Mouse (Mus musculus): ENCODE results near the gene Trim15. TPM values are rescaled to one million over a fixed set of nuclear protein-coding genes. Genes with fewer than 3 reads are reported as not detected.
"Not testable (repeated sequence)": the region's sequence is repeated elsewhere in the genome, so short reads cannot be mapped to it uniquely, and the experiment has no call there.

Gene Trim15
- polyA plus RNA-seq, 1 experiment: 1.6 TPM

DNA sequence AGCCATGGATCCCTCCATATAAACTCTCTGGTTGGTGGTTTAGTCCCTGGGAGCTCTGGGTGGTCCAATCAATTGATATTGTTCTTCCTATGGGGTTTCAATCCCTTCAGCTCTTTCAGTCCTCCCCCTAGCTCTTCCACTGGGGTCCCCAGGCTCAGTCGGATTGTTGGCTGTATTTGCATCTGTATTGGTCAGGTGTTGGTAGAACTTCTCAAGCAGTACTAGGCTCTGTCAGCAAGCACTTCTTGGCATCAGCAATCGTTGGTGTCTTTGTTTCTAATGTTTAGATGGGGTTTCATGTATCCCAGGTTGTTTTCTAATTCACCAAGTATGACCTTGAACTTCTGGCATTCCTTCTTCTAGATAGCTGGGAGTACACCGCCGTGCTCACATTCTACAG lies 34.3 kb downstream of the Trim15 start:
- Histone ChIP-seq H3K4me3 (replicated peaks; ENCODE audit: control insufficient read depth, low read depth, low read length) (no peak overlapping the region), H3K4me1 (ENCODE audit: control insufficient read depth, insufficient read depth, low read length) (no peaks in the 10 kb centered on the region; the same call in 1 of the 2 replicates), H3K27ac (ENCODE audit: control insufficient read depth, insufficient read depth, low read depth, low read length, poor library complexity) (no peak overlapping the region)
- TF ChIP-seq CTCF (IDR thresholded peaks at IDR 0.05; ENCODE audit: control insufficient read depth, insufficient read depth, low read length) (no peak), POLR2A (IDR thresholded peaks at IDR 0.05; ENCODE audit: borderline replicate concordance, control insufficient read depth, low read depth, low read length) (no peak)
- 68% methylated on average over 4 of the region's 4 CpGs for WGBS

- WGBS: 53% methylated on average over 3 of the region's 3 CpGs
- no peak overlapping the region for H3K4me3 ChIP-seq (replicated peaks; ENCODE audit: control insufficient read depth, low read depth, low read length)
- H3K27ac ChIP-seq (ENCODE audit: control insufficient read depth, insufficient read depth, low read depth, low read length, poor library complexity): no peak overlapping the region
- no peak for TF ChIP-seq CTCF (IDR thresholded peaks at IDR 0.05; ENCODE audit: control insufficient read depth, insufficient read depth, low read length)
- TF ChIP-seq POLR2A (IDR thresholded peaks at IDR 0.05; ENCODE audit: borderline replicate concordance, control insufficient read depth, low read depth, low read length): no peak
- H3K4me1 ChIP-seq (ENCODE audit: control insufficient read depth, insufficient read depth, low read length): no peaks in the 10 kb centered on the region; the same call in 1 of the 2 replicates
These were observed 36.5 kb downstream of the Trim15 start for GRCm38 (mm10) chr17:36830470-36830869.

- TF ChIP-seq POLR2A (IDR thresholded peaks at IDR 0.05; ENCODE audit: borderline replicate concordance, control insufficient read depth, low read depth, low read length) (no peak), CTCF (IDR thresholded peaks at IDR 0.05; ENCODE audit: control insufficient read depth, insufficient read depth, low read length) (no peak)
- 63% methylated on average over 2 of the region's 2 CpGs for WGBS
- Histone ChIP-seq H3K27ac (ENCODE audit: control insufficient read depth, insufficient read depth, low read depth, low read length, poor library complexity) (no peak overlapping the region), H3K4me3 (replicated peaks; ENCODE audit: control insufficient read depth, low read depth, low read length) (no peak overlapping the region), H3K4me1 (ENCODE audit: control insufficient read depth, insufficient read depth, low read length) (no peaks in the 10 kb centered on the region; the same call in 1 of the 2 replicates)
These were observed 38.5 kb downstream of the Trim15 start for GRCm38 (mm10) chr17:36828488-36828887.

- peak; percentile 64 for TF ChIP-seq CTCF (IDR thresholded peaks at IDR 0.05; ENCODE audit: control insufficient read depth, insufficient read depth, low read length)
- H3K4me1 ChIP-seq (ENCODE audit: control insufficient read depth, insufficient read depth, low read length); H3K4me3 ChIP-seq (replicated peaks; ENCODE audit: control insufficient read depth, low read depth, low read length); H3K27ac ChIP-seq (ENCODE audit: control insufficient read depth, insufficient read depth, low read depth, low read length, poor library complexity): not testable (repeated sequence)
- 4% methylated on average over 5 of the region's 5 CpGs for WGBS
These were observed 41.0 kb downstream of the Trim15 start for GRCm38 (mm10) chr17:36826002-36826401.

- no peaks in the 10 kb centered on the region; the same call in 1 of the 2 replicates for H3K4me1 ChIP-seq (ENCODE audit: control insufficient read depth, insufficient read depth, low read length)
- H3K27ac ChIP-seq (ENCODE audit: control insufficient read depth, insufficient read depth, low read depth, low read length, poor library complexity): no peak overlapping the region
- whole genome bisulfite sequencing: 13% methylated on average over 4 of the region's 4 CpGs
- TF ChIP-seq CTCF (IDR thresholded peaks at IDR 0.05; ENCODE audit: control insufficient read depth, insufficient read depth, low read length): 0 out of 2 replicates have a peak, but pooled peaks have one; percentile 8
- no peak for TF ChIP-seq POLR2A (IDR thresholded peaks at IDR 0.05; ENCODE audit: borderline replicate concordance, control insufficient read depth, low read depth, low read length)
- H3K4me3 ChIP-seq (replicated peaks; ENCODE audit: control insufficient read depth, low read depth, low read length): no peak overlapping the region
These were observed 41.5 kb downstream of the Trim15 start for GRCm38 (mm10) chr17:36825525-36825924.

DNA sequence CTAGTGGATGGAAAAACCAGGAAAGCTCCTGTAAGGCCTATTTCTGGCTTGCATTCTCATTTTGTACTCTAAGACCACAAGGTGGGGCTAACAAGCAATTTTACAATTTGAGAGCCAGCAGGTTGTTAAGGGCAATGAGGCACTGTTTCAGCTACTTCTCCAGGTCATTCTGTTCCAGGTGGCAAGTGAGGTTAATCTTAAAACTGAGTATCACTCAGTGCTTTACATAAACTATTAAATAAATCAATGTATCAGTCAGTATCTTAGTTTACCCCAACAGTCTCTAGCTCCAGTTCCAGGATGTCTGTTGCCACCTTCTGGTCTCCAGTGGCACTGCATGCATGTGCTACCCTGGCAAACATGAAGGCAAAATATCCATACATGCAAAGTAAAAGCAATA lies 43.0 kb downstream of the Trim15 start:
- Histone ChIP-seq H3K4me3 (replicated peaks; ENCODE audit: control insufficient read depth, low read depth, low read length) (no peak overlapping the region), H3K27ac (ENCODE audit: control insufficient read depth, insufficient read depth, low read depth, low read length, poor library complexity) (no peak overlapping the region), H3K4me1 (ENCODE audit: control insufficient read depth, insufficient read depth, low read length) (no peaks in the 10 kb centered on the region; the same call in 1 of the 2 replicates)
- no peak for TF ChIP-seq POLR2A (IDR thresholded peaks at IDR 0.05; ENCODE audit: borderline replicate concordance, control insufficient read depth, low read depth, low read length)
- peak; percentile 75 for TF ChIP-seq CTCF (IDR thresholded peaks at IDR 0.05; ENCODE audit: control insufficient read depth, insufficient read depth, low read length)

- H3K4me3 ChIP-seq (replicated peaks; ENCODE audit: control insufficient read depth, low read depth, low read length): no peak within 1 kb of the TSS
- H3K4me1 ChIP-seq (ENCODE audit: control insufficient read depth, insufficient read depth, low read length): no peaks in the 10 kb centered on the region
- no peak within 1 kb of the TSS for H3K27ac ChIP-seq (ENCODE audit: control insufficient read depth, insufficient read depth, low read depth, low read length, poor library complexity)
- TF ChIP-seq CTCF (IDR thresholded peaks at IDR 0.05; ENCODE audit: control insufficient read depth, insufficient read depth, low read length): no peak
- TF ChIP-seq POLR2A (IDR thresholded peaks at IDR 0.05; ENCODE audit: borderline replicate concordance, control insufficient read depth, low read depth, low read length): no peak
These were observed 55.1 kb downstream of the Trim15 start, which contains the start of gene H2-M10.6 for GRCm38 (mm10) chr17:36811871-36812270. Gene H2-M10.6, plus strand, starts transcription at chr17:36812171.

Other genes starting within 250 kb of the Trim15 start
- gene H2-M9, start 224.5 kb downstream of the Trim15 start, polyA plus RNA-seq (2011; ENCODE audit: insufficient read depth, insufficient read length, low replicate concordance, missing spikeins): not detected in 2 replicates
- not detected in 2 replicates for gene H2-M1, start 195.0 kb downstream of the Trim15 start, polyA plus RNA-seq (2011; ENCODE audit: insufficient read depth, insufficient read length, low replicate concordance, missing spikeins)
- not detected in 2 replicates for gene H2-M10.5, start 94.3 kb downstream of the Trim15 start, polyA plus RNA-seq (2011; ENCODE audit: insufficient read depth, insufficient read length, low replicate concordance, missing spikeins)
- not detected in 2 replicates for gene H2-M10.6, start 55.0 kb downstream of the Trim15 start, polyA plus RNA-seq (2011; ENCODE audit: insufficient read depth, insufficient read length, low replicate concordance, missing spikeins)
- gene Trim26, start 30.1 kb downstream of the Trim15 start, polyA plus RNA-seq (2011; ENCODE audit: insufficient read depth, insufficient read length, low replicate concordance, missing spikeins): 20.9 and 39.6 TPM in 2 replicates
- 108 and 159 TPM in 2 replicates for gene Trim10, start 2.4 kb upstream of the Trim15 start, polyA plus RNA-seq (2011; ENCODE audit: insufficient read depth, insufficient read length, low replicate concordance, missing spikeins)
- not detected in 2 replicates for gene Trim40, start 22.9 kb upstream of the Trim15 start, polyA plus RNA-seq (2011; ENCODE audit: insufficient read depth, insufficient read length, low replicate concordance, missing spikeins)
- gene Trim31, start 30.9 kb upstream of the Trim15 start, polyA plus RNA-seq (2011; ENCODE audit: insufficient read depth, insufficient read length, low replicate concordance, missing spikeins): not detected in 2 replicates
- not detected in 2 replicates for gene Rnf39, start 75.7 kb upstream of the Trim15 start, polyA plus RNA-seq (2011; ENCODE audit: insufficient read depth, insufficient read length, low replicate concordance, missing spikeins)
- gene Ppp1r11, start 84.5 kb upstream of the Trim15 start, polyA plus RNA-seq (2011; ENCODE audit: insufficient read depth, insufficient read length, low replicate concordance, missing spikeins): 21.2 and 37.5 TPM in 2 replicates
- 53.8 and 62.7 TPM in 2 replicates for gene Znrd1, start 91.3 kb upstream of the Trim15 start, polyA plus RNA-seq (2011; ENCODE audit: insufficient read depth, insufficient read length, low replicate concordance, missing spikeins)
- 4.0 and 7.8 TPM in 2 replicates for gene Znrd1as, start 91.4 kb upstream of the Trim15 start, polyA plus RNA-seq (2011; ENCODE audit: insufficient read depth, insufficient read length, low replicate concordance, missing spikeins)
- gene 2410137M14Rik, start 114.0 kb upstream of the Trim15 start, polyA plus RNA-seq (2011; ENCODE audit: insufficient read depth, insufficient read length, low replicate concordance, missing spikeins): 1.8 TPM in 1 of 2 replicates, not detected in the other
- 5.6 and 15.2 TPM in 2 replicates for gene H2-M5, start 122.3 kb upstream of the Trim15 start, polyA plus RNA-seq (2011; ENCODE audit: insufficient read depth, insufficient read length, low replicate concordance, missing spikeins)
- 1.3 and 19.0 TPM in 2 replicates for gene Zfp57, start 134.0 kb upstream of the Trim15 start, polyA plus RNA-seq (2011; ENCODE audit: insufficient read depth, insufficient read length, low replicate concordance, missing spikeins)
- not detected in 2 replicates for gene Mog, start 156.2 kb upstream of the Trim15 start, polyA plus RNA-seq (2011; ENCODE audit: insufficient read depth, insufficient read length, low replicate concordance, missing spikeins)
- gene Gabbr1, start 178.8 kb upstream of the Trim15 start, polyA plus RNA-seq (2011; ENCODE audit: insufficient read depth, insufficient read length, low replicate concordance, missing spikeins): 19.5 and 47.1 TPM in 2 replicates
- not detected in 2 replicates for gene Olfr90, start 221.3 kb upstream of the Trim15 start, polyA plus RNA-seq (2011; ENCODE audit: insufficient read depth, insufficient read length, low replicate concordance, missing spikeins)
- not detected in 2 replicates for gene Olfr91, start 231.1 kb upstream of the Trim15 start, polyA plus RNA-seq (2011; ENCODE audit: insufficient read depth, insufficient read length, low replicate concordance, missing spikeins)

Measured in bone marrow, adult 2 months (tissue).